Mouse (Mus musculus) erythroblast, embryonic 14.5 days (primary cell): ENCODE measurements around the gene Slc22a23.

ENCODE experiments used
- GATA1 ChIP-seq: IDR thresholded peaks from 2 replicates; pipeline ENCODE4 v1.6.1; 2012; ENCODE audit warnings: low read length, inconsistent platforms, mixed read lengths
- TAL1 ChIP-seq: IDR thresholded peaks from 3 replicates; pipeline ENCODE4 v1.6.1; 2012; ENCODE audit warnings: low read length, inconsistent platforms, mixed read lengths

DNA sequence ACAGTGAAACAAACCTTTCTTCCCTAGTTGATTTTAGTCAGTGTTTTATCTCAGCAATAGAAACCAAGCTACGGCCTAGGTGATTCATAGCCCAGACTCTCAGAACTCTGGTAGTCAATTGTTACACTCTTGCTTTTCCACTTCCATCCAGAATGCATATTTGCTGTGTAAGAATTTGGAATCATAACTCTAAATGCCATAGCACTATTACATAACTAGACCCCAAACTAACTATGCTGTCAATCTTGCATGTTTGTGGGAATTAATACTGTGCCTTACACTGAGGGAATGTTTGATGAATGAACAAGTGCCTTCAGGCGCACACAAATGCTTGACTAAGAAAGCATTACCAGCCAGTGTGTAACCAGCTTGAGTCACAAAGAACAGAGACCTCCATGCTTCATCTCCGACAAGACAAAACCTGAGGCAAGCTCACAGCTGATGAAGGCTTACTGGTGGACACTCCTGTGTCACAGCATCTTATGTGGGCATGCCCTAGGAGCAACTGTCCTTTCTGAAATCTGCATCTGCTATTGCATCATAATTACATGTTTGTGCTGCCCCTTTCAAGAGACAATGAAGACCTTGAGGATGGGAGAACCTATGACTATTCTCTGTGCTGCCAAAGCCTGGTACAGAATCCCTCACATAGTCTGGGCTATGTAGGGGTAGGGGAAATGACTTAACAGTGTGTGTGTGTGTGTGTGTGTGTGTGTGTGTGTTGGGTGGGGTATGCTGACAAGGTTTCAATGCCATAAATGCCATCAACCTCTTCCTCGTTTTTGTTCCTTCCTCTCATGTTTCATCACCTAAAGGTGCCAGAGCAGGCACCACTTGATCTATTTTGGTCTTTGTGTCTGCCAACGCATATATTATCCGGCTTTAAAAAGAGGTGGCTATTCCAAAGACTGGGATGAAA is 27.2 kb upstream of the Slc22a23 start:
- no peak for TF ChIP-seq TAL1
- TF ChIP-seq GATA1: no peak
